Mouse (Mus musculus) urinary bladder, postnatal 4 days (tissue): Measurements from ENCODE around the gene Krt8.
A peak's percentile ranks its signal among the peaks of the same experiment; 100 is the strongest.

Experiments used
- DNase-seq, 2 experiments: peaks; one replicate each; pipeline ENCODE4 v3.0.0; 2021 to 2022; ENCODE audit warnings: low spot score in 2 of 2

Gene Krt8

DNA sequence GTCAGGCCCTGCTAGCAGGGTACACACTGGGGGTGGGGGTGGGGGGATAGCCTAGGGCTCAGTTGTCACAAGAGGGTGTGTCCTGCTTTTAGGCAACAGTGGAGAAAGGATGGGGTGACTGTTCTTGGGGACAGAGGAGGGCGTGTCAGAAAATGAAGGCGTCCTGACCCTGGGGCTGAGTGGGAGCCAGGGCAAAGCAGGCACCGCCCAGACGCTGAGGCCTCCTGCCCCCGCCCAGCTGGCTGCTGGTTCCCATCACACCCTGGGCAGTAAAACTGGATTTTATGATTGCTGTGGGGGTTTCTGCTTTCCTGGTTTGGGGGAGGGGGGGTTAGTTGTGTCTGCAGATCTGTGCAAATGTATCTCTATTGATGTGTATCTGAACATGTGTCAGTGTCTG is 28.3 kb downstream of the Krt8 start:
- DNase-seq = peak; percentile 61 to 79

GRCm38 (mm10) chr15:101974083-101974845 is 30.0 kb downstream of the Krt8 start:
- DNase-seq = no peak

- DNase-seq = peak; percentile 90 to 96
Observed at GRCm38 (mm10) chr15:101973414-101974077, 30.7 kb downstream of the Krt8 start.

DNA sequence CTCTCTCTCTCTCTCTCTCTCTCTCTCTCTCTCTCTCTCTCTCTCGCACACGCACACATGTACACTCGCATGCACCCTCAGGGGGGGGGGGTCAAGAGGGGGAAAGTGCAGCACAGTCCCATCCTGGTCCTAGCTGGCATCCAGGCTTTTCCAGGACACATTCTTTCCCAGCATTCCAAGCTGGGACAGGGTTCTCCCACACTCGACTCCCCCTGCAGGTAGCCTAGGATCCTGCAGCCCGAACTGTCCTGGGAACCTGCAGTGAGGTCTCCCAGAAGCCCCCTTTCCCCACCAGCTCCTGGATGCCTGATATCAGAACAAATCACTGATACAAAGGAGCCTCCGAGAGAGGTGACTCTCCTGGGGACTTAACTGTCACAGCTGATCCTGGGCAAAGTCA is 33.7 kb downstream of the Krt8 start:
- DNase-seq = peak; percentile 38 to 78

DNA sequence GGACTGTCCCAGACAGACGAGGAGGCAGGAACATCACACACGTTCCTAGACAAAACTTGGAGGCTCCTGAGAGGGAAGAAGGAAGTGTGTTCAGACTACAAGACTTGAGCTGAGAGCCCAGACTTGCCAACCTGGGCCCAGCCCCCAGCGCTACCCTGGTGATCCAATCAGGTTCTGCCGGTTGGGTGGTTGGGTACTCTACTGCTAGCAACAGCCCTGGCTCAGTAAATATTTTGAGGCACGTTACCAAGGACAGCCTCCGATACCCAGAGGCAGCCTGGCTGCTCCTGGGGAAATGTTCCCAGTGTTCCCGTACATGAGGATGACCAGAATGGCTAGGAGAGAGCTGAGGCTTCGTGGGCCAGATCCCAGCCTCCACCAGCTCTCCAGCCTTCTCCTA is 37.5 kb downstream of the Krt8 start:
- DNase-seq = peak in 1 of 2 experiments; percentile 44

- DNase-seq = no peak
Observed at GRCm38 (mm10) chr15:101958891-101959290, 45.4 kb downstream of the Krt8 start.

DNA sequence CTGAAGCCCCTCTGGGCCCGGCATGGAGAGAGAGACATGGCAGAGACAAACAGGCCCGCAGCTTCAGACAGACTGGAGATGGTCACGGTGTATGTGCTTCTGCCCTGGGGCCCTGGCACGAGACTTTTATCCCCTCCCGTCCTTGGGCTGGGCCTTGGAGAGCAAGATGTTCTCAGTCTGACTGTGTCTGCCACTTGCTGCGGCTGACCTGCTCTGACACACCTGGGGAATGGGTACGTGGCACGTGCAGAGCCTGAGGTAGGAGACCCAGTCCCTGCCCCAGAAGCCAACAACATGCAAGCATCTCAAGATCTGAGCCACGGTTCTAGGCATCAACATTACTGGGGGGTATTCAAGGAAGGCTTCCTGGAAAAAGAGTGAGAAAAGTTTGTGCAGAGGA is 50.1 kb downstream of the Krt8 start, which contains the start of gene Krt78:
Krt78 (minus strand) TSS at position 101 of the 400 bp plus-strand sequence.
- no peak for DNase-seq

DNA sequence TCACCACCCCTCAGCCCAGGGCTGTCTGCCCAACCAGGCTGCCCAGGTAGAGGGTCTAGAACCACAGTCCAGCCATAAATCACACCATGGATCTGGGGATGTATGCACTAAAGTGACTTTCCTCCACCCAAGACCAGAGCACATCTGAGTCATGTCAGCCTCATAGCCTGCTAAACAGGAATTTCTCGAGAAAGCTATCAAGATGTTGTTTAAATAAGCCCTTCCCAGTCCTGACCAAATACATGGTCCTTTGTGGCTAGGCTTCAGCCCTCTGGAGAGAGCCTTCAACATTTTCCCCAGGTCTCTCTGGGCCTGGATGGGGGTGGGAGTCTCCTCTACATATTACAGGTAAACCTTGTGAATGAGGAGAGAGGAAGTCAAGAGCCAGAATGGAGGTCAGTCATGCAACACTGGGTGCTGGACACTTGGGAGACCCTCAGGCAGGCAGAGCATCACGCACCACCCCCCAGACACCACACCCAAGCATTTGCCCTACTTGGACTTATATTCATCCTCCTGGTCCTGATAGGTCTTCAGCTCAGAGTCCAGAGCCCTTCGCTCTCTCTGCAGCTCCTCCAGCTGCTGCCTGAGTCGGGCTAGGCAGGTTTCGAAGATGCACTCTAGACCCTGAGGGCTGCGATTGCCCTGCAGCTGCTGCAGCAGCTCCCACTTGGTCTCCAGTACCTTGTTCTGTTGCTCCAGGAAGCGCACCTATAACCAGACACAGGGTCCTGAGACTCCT is 51.4 kb downstream of the Krt8 start:
- DNase-seq = no peak
